Mouse (Mus musculus) myocyte (in vitro differentiated cells): ENCODE data around the gene Pnpla2. TPM values are rescaled to one million over a fixed set of nuclear protein-coding genes. Genes with fewer than 3 reads are reported as not detected.
A peak's percentile ranks its signal among the peaks of the same experiment; 100 is the strongest.

Source experiments
- H3K27me3 ChIP-seq: one replicate; pipeline ENCODE4 v1.6.1; 2011; ENCODE audit not compliant: control insufficient read depth, insufficient read depth, insufficient read length
- H3K36me3 ChIP-seq: one replicate; pipeline ENCODE4 v1.6.1; 2011; ENCODE audit not compliant: control insufficient read depth, insufficient read depth
- H3K4me2 ChIP-seq: one replicate; pipeline ENCODE4 v1.6.1; 2011; ENCODE audit warnings: low read depth, control low read depth
- H3K4me3 ChIP-seq: one replicate; pipeline ENCODE4 v1.5.1; 2011; ENCODE audit warnings: mild to moderate bottlenecking, control low read depth, moderate library complexity
- H3K79me2 ChIP-seq: one replicate; pipeline ENCODE4 v1.6.1; 2011; ENCODE audit not compliant: control insufficient read depth, insufficient read depth
- H3ac ChIP-seq: one replicate; pipeline ENCODE4 v1.6.1; 2011; ENCODE audit not compliant: control insufficient read depth, insufficient read length
- CEBPB ChIP-seq: IDR thresholded peaks from 2 replicates; pipeline ENCODE4 v1.6.1; 2011; ENCODE audit warnings: mild to moderate bottlenecking, moderate library complexity; ENCODE audit not compliant: poor library complexity, insufficient read depth, severe bottlenecking
- E2F4 ChIP-seq: IDR thresholded peaks from one replicate; pipeline ENCODE4 v1.6.1; 2011; ENCODE audit warnings: mild to moderate bottlenecking, control low read depth, moderate library complexity; ENCODE audit not compliant: insufficient read depth
- MAX ChIP-seq: IDR thresholded peaks from one replicate; pipeline ENCODE4 v1.6.1; 2011; ENCODE audit warnings: low read depth, mild to moderate bottlenecking, control low read depth
- MYOD1 ChIP-seq, 3 experiments: IDR thresholded peaks; one replicate each; pipeline ENCODE4 v1.6.1; 2011; ENCODE audit warnings: control low read depth in 2 of 3, low read depth in 2 of 3, mild to moderate bottlenecking in 2 of 3, moderate library complexity in 1 of 3; ENCODE audit not compliant: insufficient read length in 2 of 3, control insufficient read depth in 1 of 3
- MYOG ChIP-seq, 3 experiments: IDR thresholded peaks; one replicate each; pipeline ENCODE4 v1.6.1; 2011; ENCODE audit warnings: control low read depth in 2 of 3, low read depth in 2 of 3, mild to moderate bottlenecking in 2 of 3; ENCODE audit not compliant: insufficient read length in 2 of 3, control insufficient read depth in 1 of 3, insufficient read depth in 1 of 3
- POLR2A ChIP-seq: IDR thresholded peaks from one replicate; pipeline ENCODE4 v1.6.1; 2011; ENCODE audit warnings: low read depth, mild to moderate bottlenecking, control low read depth, moderate library complexity; ENCODE audit not compliant: insufficient read length
- POLR2AphosphoS2 ChIP-seq: IDR thresholded peaks from one replicate; pipeline ENCODE4 v1.6.1; 2011; ENCODE audit warnings: low read depth, control low read depth; ENCODE audit not compliant: insufficient read length
- REST ChIP-seq: IDR thresholded peaks from one replicate; pipeline ENCODE4 v1.6.1; 2011; ENCODE audit warnings: mild to moderate bottlenecking, control low read depth, moderate library complexity; ENCODE audit not compliant: insufficient read depth, insufficient read length
- SRF ChIP-seq: IDR thresholded peaks from one replicate; pipeline ENCODE4 v1.6.1; 2011; ENCODE audit warnings: low read depth; ENCODE audit not compliant: control insufficient read depth, insufficient read length
- TCF12 ChIP-seq: IDR thresholded peaks from one replicate; pipeline ENCODE4 v1.6.1; 2011; ENCODE audit warnings: mild to moderate bottlenecking, control low read depth; ENCODE audit not compliant: poor library complexity, insufficient read depth, severe bottlenecking
- TCF3 ChIP-seq: IDR thresholded peaks from one replicate; pipeline ENCODE4 v1.6.1; 2011; ENCODE audit warnings: low read depth, control low read depth; ENCODE audit not compliant: insufficient read length
- USF1 ChIP-seq: IDR thresholded peaks from one replicate; pipeline ENCODE4 v1.6.1; 2011; ENCODE audit warnings: low read depth, mild to moderate bottlenecking, control low read depth, moderate library complexity
- polyA plus RNA-seq: library from polyadenylated mRNA; unstranded; fragments of >200 nt; fragmentation: generic; extraction: Trizol; gene quantifications from one replicate; pipeline ENCODE4 v1.2.1, GENCODE M21; 2012; ENCODE audit warnings: missing spikeins

The Pnpla2 gene
- polyA plus RNA-seq, 1 experiment = 50.5 TPM

GRCm38 (mm10) chr7:141429310-141429709 lies 25.7 kb upstream of the Pnpla2 start, which contains the start of gene Cend1:
Gene Cend1 (minus strand): TSS chr7:141429491.
- TF ChIP-seq TCF12 (no peak), CEBPB (no peak), POLR2A (no peak), POLR2AphosphoS2 (peak; percentile 22), MYOG (IDR thresholded peaks at IDR 0.05; ENCODE audit: control insufficient read depth in 1 of 3, insufficient read depth in 1 of 3, insufficient read length in 2 of 3, low read depth in 2 of 3) (no peak)
- Histone ChIP-seq H3ac (no peak within 1 kb of the TSS), H3K36me3 (no peaks in the 10 kb centered on the region), H3K4me3 (no peak within 1 kb of the TSS), H3K79me2 (no peaks in the 10 kb centered on the region), H3K27me3 (no peaks in the 10 kb centered on the region), H3K4me2 (no peak within 1 kb of the TSS)

GRCm38 (mm10) chr7:141429840-141430584 lies 25.0 kb upstream of the Pnpla2 start:
- TF ChIP-seq REST (no peak), TCF3 (no peak), TCF12 (no peak), POLR2A (no peak), SRF (no peak), MYOG (IDR thresholded peaks at IDR 0.05; ENCODE audit: control insufficient read depth in 1 of 3, insufficient read depth in 1 of 3, insufficient read length in 2 of 3, low read depth in 2 of 3) (no peak), MYOD1 (IDR thresholded peaks at IDR 0.05; ENCODE audit: control insufficient read depth in 1 of 3, insufficient read length in 2 of 3, low read depth in 2 of 3) (no peak), POLR2AphosphoS2 (no peak), USF1 (no peak), E2F4 (no peak), CEBPB (no peak), MAX (no peak)
- H3K4me3 ChIP-seq = no peak overlapping the region
- H3K4me2 ChIP-seq = no peak overlapping the region
- H3ac ChIP-seq = no peak overlapping the region
- no peaks in the 10 kb centered on the region for H3K36me3 ChIP-seq
- no peaks in the 10 kb centered on the region for H3K27me3 ChIP-seq
- H3K79me2 ChIP-seq = peaks cover 4% of the 10 kb centered on the region

GRCm38 (mm10) chr7:141430585-141431240 lies 24.3 kb upstream of the Pnpla2 start:
- Histone ChIP-seq H3ac (no peak overlapping the region), H3K79me2 (peaks cover 6% of the 10 kb centered on the region), H3K36me3 (no peaks in the 10 kb centered on the region), H3K27me3 (no peaks in the 10 kb centered on the region), H3K4me2 (no peak overlapping the region), H3K4me3 (no peak overlapping the region)
- no peak for TF ChIP-seq SRF
- TF ChIP-seq USF1 = no peak

GRCm38 (mm10) chr7:141431434-141432185 lies 23.4 kb upstream of the Pnpla2 start:
- TF ChIP-seq E2F4 (no peak), REST (no peak), POLR2AphosphoS2 (no peak), CEBPB (no peak), MYOD1 (IDR thresholded peaks at IDR 0.05; ENCODE audit: control insufficient read depth in 1 of 3, insufficient read length in 2 of 3, low read depth in 2 of 3) (no peak), TCF3 (no peak), POLR2A (no peak), USF1 (no peak), SRF (no peak), MYOG (IDR thresholded peaks at IDR 0.05; ENCODE audit: control insufficient read depth in 1 of 3, insufficient read depth in 1 of 3, insufficient read length in 2 of 3, low read depth in 2 of 3) (no peak), TCF12 (no peak), MAX (no peak)
- H3K4me2 ChIP-seq = no peak overlapping the region
- no peaks in the 10 kb centered on the region for H3K27me3 ChIP-seq
- H3K4me3 ChIP-seq = no peak overlapping the region
- H3K79me2 ChIP-seq = peaks cover 7% of the 10 kb centered on the region
- H3K36me3 ChIP-seq = no peaks in the 10 kb centered on the region
- no peak overlapping the region for H3ac ChIP-seq

GRCm38 (mm10) chr7:141432186-141432611 lies 22.8 kb upstream of the Pnpla2 start:
- no peak overlapping the region for H3K4me2 ChIP-seq
- TF ChIP-seq MYOD1 (IDR thresholded peaks at IDR 0.05; ENCODE audit: control insufficient read depth in 1 of 3, insufficient read length in 2 of 3, low read depth in 2 of 3) (peak in 1 of 3 experiments; percentile 27), SRF (no peak), MYOG (IDR thresholded peaks at IDR 0.05; ENCODE audit: control insufficient read depth in 1 of 3, insufficient read depth in 1 of 3, insufficient read length in 2 of 3, low read depth in 2 of 3) (peak in 1 of 3 experiments; percentile 22)
- H3K79me2 ChIP-seq = peaks cover 12% of the 10 kb centered on the region

More at GRCm38 (mm10) chr7:141432186-141432611, 22.8 kb upstream of the Pnpla2 start:
- H3K27me3 ChIP-seq = no peaks in the 10 kb centered on the region
- no peak overlapping the region for H3K4me3 ChIP-seq
- H3K36me3 ChIP-seq = no peaks in the 10 kb centered on the region
- H3ac ChIP-seq = no peak overlapping the region
